Mouse (Mus musculus) spleen, postnatal 14 days (tissue): ENCODE measurements around the gene Slco1c1.

ENCODE experiments used
- DNase-seq, 2 experiments: peaks; one replicate each; pipeline ENCODE4 v3.0.0; 2021 to 2022; ENCODE audit warnings: low spot score in 2 of 2

Slco1c1 gene

DNA sequence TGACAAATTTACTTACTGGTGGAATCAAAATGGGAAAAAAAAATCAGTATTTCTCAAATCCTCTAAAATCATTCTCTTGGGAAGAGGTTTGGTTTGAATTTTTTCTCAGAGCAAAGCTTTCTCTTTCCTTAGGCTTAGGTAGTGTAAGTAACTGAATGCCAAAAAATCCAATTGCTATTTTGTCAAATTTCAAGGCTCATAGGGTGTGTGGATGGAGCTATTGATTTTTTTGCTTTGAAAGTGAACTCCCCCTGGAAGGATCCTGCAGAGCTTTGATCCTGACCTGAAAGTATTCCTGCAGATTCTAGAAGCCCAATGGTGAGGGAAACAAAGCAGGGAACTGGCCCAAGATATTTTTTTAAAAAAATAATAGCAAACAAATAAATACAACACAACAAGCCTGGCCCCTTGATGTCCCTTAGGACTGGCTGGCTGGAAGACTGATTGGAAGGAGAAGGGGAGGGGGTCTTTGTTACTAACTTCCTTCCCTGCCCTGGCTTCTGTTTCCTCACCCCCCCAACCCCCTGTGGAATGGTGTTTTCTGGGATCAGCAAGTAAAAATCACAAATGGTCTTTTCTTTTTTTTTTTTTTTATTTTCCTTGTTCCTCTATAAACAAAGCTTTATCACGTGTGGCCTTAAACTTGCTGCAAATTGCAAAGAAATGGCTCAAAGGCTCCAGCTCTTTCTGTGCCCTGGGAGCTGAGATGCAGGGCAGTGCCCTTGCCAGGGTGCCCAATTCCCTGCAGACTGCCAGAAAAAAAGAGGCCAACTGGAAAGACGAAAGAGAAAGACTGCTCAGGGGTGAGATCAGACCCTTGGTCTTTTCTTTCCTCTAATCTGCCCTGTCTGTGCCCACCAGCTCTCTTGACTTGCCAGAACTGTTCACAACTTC is at the start of gene Slco1c1:
Slco1c1 (plus strand) TSS at position 622 of the 894 bp plus-strand sequence.
- DNase-seq = no peak

DNA sequence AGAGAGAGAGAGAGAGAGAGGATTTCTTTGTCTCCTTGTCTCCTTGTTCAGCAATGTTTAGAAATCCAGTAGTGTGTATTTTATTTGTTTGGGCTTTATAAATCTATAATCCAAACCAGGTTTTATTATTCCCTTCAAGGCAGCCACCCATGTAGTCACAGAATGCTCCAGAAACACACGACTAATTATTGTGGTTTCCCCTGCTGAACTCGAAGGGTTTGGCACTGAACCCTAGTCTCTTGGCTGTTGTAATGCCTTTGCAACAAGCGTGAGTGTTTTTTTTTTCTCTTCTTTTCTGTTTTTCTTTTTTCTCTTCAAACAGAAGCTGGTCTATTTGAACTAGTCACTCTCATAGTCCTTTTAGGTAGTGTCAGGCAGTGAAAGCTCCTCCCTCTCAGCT is 49.5 kb upstream of the Slco1c1 start:
- no peak for DNase-seq

DNA sequence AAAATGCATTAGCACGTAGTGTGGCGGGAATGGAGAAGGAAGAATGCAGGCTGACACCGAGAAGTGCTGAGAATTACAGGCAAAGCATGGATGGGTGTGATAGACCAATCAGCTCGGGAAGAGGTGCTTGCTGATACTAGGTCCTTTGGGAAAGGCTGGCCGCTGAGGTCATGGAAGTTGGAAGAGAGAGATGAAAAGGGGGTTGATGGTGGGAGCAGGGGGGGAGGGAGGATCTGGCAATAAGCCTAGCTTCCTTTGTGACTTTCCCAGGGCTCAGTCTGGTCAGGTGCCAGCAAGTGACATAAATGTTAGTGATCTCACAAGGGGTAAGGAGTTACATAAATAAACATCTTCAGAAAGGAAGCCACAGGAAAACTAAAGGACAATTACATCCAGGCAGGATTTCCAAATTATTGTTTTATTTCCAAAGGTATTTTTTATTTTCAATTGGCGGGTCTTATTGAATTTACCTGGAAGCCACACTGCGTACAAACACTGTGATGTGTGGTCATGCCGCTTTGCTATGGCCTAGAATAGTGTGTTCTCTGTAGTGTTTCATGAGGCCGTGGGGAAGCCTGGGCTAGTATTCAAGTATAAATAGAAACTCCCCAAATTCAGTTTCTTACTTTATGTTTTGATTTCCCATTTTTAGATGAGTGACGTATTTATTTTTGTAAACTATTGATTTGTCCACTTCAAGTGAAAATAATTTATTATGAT is 38.7 kb upstream of the Slco1c1 start:
- DNase-seq = no peak

DNA sequence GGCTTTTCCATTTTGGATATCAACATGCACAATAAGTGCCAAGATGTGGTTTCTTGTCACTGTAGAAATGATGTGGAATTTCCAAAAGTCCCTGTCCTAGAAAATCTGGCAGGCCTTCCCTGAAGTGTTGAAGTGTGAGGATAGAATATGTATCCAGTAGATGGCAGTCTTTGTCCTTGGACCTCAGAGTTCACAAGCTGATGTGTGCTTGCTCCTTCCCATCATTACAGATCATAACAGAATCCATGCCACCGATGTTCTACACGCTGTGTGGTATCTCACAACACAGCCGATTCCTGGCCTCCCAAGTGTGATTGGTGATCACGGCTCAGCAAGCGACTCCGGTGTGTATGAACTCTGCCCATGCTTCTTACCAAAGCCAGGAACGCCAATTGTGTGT is 36.9 kb upstream of the Slco1c1 start:
- no peak for DNase-seq

DNA sequence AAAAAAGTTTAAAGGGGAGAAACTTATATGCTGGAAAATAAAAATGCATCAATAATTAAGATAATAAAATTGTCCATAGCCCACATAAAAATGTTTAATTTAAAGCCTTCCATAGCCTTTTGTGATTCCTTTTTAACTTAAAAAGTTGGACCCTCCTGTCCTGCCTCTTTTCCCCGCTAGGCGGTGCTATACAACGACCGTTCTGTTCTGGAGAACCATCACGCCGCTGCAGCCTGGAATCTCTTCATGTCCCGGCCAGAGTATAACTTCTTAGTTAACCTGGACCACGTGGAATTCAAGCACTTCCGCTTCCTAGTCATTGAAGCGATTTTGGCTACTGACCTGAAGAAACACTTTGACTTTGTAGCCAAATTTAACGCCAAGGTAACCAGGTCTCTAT is 35.5 kb upstream of the Slco1c1 start:
- DNase-seq = peak in 1 of 2 experiments; percentile 3

DNA sequence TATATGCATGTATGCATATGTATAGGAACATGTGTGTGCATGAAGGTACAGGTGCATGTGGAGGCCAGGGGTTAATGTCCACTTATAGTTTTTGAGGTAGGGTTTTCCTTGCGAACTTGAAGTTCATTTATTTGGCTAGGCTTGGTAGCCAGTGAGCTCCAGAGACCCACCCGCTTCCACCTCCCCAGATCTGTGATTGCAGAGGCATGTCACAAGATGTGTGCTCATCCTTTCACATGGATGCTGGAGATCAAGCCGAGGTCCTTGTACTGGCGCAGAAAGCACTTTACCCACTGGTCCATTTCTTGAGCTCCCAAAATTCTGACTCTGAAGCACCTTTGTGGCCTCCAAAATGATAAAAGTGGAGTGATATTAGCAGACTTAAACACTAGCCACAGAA is 29.3 kb upstream of the Slco1c1 start:
- no peak for DNase-seq

DNA sequence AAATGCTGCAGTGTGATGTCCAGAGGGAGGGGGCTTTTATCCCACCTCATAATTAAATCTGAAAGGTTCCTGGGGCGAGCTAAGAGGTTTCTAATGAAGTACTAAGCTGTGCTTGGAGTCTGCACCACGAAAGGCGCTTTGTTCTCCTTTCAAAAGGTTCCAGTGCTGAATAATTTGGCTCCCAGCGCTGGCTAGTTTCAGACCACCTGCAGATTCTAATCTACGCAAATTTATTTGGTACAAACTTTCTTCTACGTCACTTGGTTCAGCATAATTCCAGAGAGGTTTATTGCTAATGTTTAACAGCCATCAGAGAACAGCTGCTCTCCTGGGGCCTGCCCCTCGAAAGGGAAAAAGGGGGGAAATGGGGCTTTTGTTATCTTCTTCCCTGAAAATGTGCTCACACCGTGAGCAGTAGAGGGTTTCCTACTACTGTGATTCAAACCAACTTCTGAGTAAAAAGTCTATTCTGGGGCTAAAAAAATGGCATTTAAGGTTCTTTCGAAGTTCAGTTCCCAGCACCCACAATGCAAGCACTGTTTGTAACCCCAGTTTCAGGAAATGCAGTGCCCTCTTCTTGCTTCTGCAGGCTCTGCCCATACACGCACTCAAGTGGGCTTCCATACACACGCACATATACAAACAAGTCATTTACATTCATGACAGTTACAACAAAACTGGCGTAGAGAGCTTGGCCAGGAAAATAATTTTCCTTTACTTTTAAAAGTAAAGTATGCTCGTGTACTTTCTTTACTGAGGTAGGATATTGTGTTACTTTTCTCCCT is 28.3 kb upstream of the Slco1c1 start:
- no peak for DNase-seq

DNA sequence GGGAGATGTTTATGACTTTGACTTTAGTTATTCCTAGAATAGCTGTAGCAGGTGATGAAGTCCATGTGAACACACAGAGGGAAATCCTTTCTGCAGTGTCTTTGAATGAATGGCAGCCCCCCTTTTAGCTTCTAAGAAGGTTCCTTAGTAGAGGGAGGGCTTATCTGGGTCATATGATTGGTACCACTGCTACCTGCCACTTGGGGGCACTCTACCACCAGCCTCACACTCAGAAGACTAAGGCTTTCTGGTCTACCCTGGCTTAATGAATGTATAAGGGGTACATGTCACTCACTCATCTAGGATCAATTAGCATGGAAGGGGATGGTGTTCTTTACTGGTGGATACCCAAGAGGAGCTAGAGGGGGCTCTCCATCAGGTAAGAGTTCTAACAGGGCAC is 24.7 kb upstream of the Slco1c1 start:
- DNase-seq = no peak

DNA sequence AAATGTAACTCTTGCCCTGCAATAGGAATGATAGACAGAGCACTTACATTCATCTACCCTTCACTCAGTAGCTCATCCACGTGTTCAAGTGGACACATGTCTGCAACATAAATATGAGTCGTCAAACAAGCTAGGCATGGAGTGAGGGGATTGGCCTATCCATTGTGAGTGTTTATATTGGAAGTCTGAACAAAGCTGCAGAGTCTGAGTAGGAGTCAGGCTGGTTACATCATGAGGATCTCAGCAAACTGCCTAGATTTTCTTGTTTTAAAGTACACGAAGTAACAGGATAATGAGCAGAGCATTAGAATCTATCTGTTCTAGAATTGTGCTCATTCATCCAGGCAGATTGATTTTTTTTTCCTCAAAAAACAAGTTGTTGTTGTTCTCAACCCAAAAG is 23.0 kb upstream of the Slco1c1 start:
- no peak for DNase-seq

DNA sequence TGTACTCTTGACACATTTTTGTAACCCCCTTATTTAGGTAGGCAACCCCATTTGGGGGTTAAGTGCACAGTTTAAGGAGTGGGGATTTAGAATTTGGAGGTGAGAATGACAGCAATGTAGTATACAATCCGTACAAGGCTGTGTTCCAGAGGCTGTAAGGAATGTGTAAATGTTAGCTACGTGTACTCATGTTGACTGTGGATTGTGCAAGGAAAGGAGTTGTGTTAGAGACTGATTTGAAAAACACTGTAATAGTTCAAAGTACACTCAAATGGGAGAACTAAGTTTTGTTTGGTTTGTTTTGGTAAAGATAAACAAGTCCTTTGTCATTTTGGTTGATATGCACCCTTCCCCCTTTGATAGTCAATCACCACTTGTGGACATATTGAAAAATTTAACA is 1.6 kb upstream of the Slco1c1 start:
- no peak for DNase-seq

DNA sequence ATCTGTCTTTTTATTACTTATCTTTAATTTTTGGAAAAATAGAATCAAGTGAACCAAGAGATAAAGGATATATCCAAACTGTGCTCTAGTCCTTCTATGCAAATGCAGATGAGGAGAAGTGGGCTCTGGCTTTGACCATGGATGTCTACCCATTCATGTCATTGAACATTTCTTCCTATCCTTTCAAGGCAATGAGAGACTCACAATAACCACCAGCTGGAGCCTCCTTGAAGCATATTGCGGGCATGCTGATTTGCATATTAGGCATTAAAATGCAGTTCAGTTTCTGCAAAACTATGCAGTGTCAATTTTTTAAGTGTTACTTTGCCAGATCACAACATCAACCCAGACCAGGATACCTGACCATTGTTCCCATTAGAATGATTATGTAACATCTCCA is 1.6 kb downstream of the Slco1c1 start:
- no peak for DNase-seq

DNA sequence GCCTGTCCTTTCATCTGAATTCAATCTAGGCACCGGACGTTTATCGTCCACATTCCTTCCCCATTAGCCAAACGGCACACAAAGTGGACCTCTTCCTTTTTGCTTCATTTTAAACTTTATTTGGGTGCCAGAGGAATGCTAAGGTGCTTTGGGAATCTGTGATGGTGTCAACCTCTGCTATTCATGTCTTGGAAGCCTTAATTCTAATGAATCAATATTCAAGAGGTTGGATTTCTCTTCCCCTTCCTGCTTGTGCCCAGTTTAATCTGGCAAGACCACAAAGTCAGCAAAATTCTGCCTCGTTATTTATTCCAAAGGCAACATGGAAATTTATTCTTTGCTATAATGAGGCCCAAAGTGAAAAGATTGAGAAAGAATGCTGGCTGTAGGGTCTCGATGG is 6.7 kb downstream of the Slco1c1 start:
- DNase-seq = no peak

DNA sequence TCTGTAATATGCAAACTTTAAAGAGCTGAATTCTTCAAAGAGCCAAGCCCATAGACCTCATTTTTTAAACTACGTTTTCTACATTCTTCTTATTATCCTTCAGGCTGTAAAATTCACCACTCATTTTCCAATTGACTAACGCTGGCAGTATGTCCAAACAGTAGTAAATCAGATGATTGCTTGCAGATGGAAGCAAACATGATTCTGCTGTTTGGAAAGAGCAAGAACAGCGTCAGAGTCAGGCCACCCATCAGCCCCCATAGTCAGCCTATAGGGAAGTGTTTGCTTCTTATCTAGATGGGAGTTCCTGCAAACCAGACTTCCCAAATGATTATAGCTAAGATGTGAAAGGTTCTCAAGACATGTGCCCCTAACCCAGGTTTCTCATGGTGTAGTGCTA is 13.1 kb downstream of the Slco1c1 start:
- no peak for DNase-seq

DNA sequence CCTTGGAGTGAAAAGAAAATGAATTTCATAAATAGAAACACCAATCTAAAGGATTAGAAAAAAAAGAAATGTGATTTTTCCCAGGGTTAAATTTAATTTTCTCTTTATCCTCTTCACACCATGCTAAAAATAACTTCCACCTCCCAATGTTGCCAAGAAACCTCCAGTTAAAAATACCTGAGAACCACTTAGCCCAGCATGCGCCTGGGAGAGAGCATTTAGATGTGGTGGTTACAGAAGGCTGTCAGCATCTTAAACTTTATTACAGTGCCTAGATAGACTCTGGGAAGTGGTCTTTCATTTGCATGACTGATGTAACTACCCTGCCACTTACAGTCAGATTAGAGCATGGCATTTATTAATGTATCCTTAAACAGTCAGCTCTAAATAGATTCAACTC is 17.0 kb downstream of the Slco1c1 start:
- no peak for DNase-seq

DNA sequence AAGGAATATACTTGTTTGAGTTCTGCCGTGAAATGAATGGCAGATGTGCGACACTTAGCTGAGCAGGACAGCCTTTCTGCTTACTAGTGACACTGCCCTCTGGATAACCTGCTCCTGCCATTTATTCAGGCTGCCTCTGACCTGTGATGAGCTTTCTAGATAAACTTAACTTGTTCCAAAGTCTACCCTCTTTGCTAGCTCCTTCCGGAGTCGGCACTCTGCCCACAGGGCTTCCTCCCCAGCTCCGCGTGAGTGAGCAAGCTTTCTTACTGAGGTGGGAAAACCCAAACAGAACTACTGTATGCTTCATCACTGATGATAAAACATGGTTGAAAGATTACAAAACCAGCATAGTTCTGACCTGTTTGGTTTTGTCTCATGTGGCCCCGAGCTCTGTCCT is 19.2 kb downstream of the Slco1c1 start:
- no peak for DNase-seq

DNA sequence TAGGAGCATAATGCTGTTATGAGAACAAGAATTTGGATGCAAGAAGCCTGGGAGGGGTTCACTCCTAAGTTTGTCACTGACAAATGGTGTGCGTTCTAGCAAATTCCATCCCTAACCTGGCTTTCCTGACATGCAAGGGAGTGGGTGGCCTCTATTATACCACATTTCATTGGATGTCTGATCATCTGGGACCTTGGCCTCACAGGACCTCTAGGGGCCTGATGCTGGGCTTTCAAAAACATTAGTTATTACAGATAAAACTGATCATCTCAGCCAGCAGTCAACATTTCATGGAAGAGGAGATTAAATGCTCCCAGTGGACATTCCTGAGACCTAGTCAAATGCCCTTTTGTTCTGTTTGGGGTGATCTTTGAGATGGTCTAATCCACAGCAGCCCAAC is 34.0 kb downstream of the Slco1c1 start:
- DNase-seq = no peak

DNA sequence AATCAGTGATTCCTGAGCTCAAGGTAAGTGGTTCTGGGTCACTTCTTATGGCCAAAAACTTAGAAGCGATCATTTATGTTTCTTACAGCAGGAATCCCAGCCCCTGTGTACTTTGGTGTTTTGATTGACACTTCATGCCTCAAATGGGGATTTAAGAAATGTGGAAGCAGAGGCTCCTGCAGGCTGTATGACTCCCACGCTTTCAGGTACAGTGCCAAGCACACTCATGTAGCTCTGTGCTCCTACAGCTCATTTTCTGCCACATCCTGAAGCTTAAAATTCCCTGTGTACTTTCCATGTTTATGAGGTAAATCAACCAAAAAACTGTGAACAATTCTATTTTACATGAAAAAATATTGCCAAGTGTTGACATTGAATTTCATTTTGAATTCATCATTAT is 43.2 kb downstream of the Slco1c1 start:
- DNase-seq = no peak

DNA sequence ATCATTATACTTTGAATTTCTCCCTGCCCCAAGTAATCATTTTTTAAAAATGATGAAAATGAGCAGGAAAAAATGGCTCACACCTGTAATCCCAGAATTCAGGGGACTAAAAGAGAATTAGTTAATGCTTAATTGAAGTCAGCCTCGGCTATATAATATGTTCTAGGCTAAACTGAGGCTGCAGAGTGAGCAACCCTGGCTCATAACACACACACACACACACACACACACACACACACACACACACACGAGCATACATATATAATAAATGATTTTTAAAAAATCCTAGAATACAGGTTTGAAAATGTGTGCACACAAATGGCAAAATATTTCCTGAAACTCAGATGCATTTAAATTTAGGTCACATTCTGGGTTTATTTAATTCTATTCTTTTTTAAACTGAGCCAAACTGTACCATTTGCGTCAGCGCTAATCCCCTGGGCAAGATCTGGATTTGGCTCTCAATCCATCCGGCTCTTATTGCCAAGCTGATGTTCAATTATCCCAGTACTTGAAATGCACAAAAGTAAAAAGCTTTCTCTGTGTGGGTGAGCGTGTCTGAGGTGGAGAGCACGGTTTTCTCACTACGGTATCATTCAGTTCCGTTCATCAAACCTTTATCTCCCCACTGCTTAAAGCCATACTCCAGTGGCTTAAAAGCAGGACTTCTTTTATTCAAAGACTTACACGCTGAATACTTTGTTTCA is 43.8 kb downstream of the Slco1c1 start:
- DNase-seq = no peak

DNA sequence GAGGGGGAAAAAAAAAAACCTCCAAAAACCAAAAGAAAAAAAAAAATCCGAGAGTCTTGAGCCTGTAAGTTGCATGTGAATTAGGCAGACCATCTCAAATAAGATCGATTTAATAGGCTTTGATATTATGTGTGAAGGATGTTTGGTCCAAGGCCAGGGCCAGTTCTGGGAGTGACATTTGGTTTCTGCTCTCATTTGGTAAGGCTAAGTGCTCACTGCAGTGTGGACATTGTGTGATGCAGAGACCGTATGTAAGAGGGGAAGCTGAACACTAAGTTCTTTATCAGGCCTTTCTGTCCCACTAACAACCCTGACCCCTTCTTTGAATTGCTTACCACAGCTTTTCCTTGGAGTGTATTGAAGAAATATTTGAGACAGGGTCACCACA is 44.4 kb downstream of the Slco1c1 start:
- no peak for DNase-seq

DNA sequence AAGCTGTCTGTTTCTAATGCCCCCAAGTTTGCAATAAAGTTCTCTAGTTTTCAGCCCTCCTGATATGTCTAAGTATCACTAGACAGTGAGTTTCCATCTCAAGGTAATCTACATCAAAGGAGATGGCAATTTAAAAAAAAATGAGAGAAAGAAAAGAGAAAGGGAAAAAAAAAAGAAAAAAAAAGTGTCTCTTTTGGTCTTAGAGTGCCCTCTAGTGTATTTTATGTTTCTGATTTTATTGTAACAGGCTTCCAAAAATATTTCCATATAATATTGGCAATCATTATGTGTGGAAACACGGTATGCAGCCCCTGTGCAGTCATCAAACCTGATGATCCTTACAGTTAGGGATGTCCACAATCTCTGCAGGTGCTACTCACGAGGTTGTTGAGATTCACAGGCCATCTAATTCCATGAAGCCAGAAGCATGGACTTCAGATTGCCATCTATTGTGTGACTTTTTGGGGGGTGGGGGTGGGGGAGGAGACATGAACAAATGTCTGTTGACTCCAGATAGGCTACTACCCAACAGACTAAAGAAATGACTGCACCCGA is 52.6 kb downstream of the Slco1c1 start:
- no peak for DNase-seq

DNA sequence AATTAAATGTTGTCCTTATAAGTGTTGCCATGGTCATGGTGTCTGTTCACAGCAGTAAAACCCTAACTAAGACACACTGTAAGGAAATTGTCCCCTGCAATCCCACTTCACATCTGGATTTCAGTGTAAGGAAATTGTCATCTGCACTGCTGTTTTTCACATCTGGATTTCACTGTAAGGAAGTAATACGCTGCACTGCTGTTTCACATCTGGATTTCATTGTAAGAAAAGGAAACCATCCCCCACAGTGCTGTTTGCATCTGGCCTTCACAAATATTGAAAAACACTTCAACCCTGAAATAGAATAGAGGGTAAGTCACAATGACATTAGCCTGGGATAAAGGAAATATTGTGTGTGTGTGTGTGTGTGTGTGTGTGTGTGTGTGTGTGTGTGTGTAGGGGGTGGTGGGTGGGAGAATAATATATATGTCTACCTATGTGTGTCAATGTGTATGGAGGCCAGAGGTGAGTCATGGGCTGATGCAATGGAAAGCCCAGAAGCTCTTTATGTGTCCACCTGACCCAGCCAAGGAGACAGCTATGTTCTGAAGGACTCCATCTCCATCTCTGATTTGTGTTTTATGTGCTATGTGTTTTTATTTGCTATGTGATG is 60.7 kb downstream of the Slco1c1 start:
- DNase-seq = no peak
